Mouse (Mus musculus) CH12F3 (cell line): ENCODE data around the gene Bicc1.
"Not testable (repeated sequence)": the region's sequence is repeated elsewhere in the genome, so short reads cannot be mapped to it uniquely, and the experiment has no call there.

Experiments
- in situ Hi-C: fragments of 300-500 bp; cut with MboI; formaldehyde crosslinking; loops from 2 replicates; pipeline ENCODE4 v1.14.3; 2020; ENCODE audit warnings: low sequenced_read_pairs

Bicc1 gene

GRCm38 (mm10) chr10:70952056-70952769 is 207.3 kb downstream of the Bicc1 start:
- in situ Hi-C loops: no loop called here

- in situ Hi-C loops: no loop called here
Observed at GRCm38 (mm10) chr10:70950105-70950424, 209.4 kb downstream of the Bicc1 start.

GRCm38 (mm10) chr10:70949254-70950104 is 210.0 kb downstream of the Bicc1 start:
- in situ Hi-C loops: no loop called here

- in situ Hi-C loops: no loop called here
Observed at GRCm38 (mm10) chr10:70948276-70948675, 211.2 kb downstream of the Bicc1 start.

- in situ Hi-C loops: not testable (repeated sequence)
Observed at GRCm38 (mm10) chr10:70946121-70946520, 213.4 kb downstream of the Bicc1 start.

GRCm38 (mm10) chr10:70945076-70945475 is 214.4 kb downstream of the Bicc1 start:
- in situ Hi-C loops: no loop called here

- in situ Hi-C loops: no loop called here
Observed at GRCm38 (mm10) chr10:70941623-70942022, 217.9 kb downstream of the Bicc1 start.

GRCm38 (mm10) chr10:70939751-70940150 is 219.7 kb downstream of the Bicc1 start:
- in situ Hi-C loops: no loop called here

GRCm38 (mm10) chr10:70937450-70937849 is 222.1 kb downstream of the Bicc1 start:
- in situ Hi-C loops: no loop called here

- in situ Hi-C loops: no loop called here
Observed at GRCm38 (mm10) chr10:70936008-70936407, 223.5 kb downstream of the Bicc1 start.

- in situ Hi-C loops: no loop called here
Observed at GRCm38 (mm10) chr10:70926126-70926525, 233.4 kb downstream of the Bicc1 start.

- in situ Hi-C loops: no loop called here
Observed at GRCm38 (mm10) chr10:70924348-70924747, 235.2 kb downstream of the Bicc1 start.

GRCm38 (mm10) chr10:70923936-70924335 is 235.6 kb downstream of the Bicc1 start:
- in situ Hi-C loops: no loop called here

GRCm38 (mm10) chr10:70921481-70921880 is 238.0 kb downstream of the Bicc1 start:
- in situ Hi-C loops: no loop called here

- in situ Hi-C loops: no loop called here
Observed at GRCm38 (mm10) chr10:70919851-70920250, 239.6 kb downstream of the Bicc1 start.

- in situ Hi-C loops: no loop called here
Observed at GRCm38 (mm10) chr10:70919031-70919663, 240.4 kb downstream of the Bicc1 start.

- in situ Hi-C loops: no loop called here
Observed at GRCm38 (mm10) chr10:70916697-70917096, 242.8 kb downstream of the Bicc1 start.

- in situ Hi-C loops: no loop called here
Observed at GRCm38 (mm10) chr10:70915096-70915495, 244.4 kb downstream of the Bicc1 start.

GRCm38 (mm10) chr10:70903936-70904335 is 255.6 kb downstream of the Bicc1 start:
- in situ Hi-C loops: no loop called here

GRCm38 (mm10) chr10:70902751-70903485 is 256.6 kb downstream of the Bicc1 start:
- in situ Hi-C loops: no loop called here
